Mouse (Mus musculus) kidney, postnatal 4 days (tissue): Measurements from ENCODE around the gene Arrdc3.

Experiments
- DNase-seq, 2 experiments: peaks; one replicate each; pipeline ENCODE4 v3.0.0; 2021; ENCODE audit warnings: mixed read lengths in 2 of 2

Arrdc3 gene

GRCm38 (mm10) chr13:80921593-80922327, 38.6 kb downstream of the Arrdc3 start:
- no peak for DNase-seq

GRCm38 (mm10) chr13:80928187-80928586, 45.0 kb downstream of the Arrdc3 start:
- DNase-seq, result no peak

- DNase-seq, result no peak
These were observed 46.8 kb downstream of the Arrdc3 start for GRCm38 (mm10) chr13:80930030-80930429.

GRCm38 (mm10) chr13:80932816-80933402, 49.7 kb downstream of the Arrdc3 start:
- DNase-seq, result no peak

GRCm38 (mm10) chr13:80936426-80936825, 53.2 kb downstream of the Arrdc3 start:
- DNase-seq, result no peak

- no peak for DNase-seq
These were observed 56.0 kb downstream of the Arrdc3 start for GRCm38 (mm10) chr13:80939228-80939627.

GRCm38 (mm10) chr13:80939866-80940265, 56.7 kb downstream of the Arrdc3 start:
- no peak for DNase-seq

- DNase-seq, result no peak
These were observed 57.2 kb downstream of the Arrdc3 start for GRCm38 (mm10) chr13:80940421-80940820.

GRCm38 (mm10) chr13:80940860-80941630, 57.9 kb downstream of the Arrdc3 start:
- DNase-seq, result peak; percentile 27 to 54

- DNase-seq, result no peak
These were observed 61.3 kb downstream of the Arrdc3 start for GRCm38 (mm10) chr13:80944532-80944931.
